Mouse (Mus musculus): ENCODE measurements around the gene Flrt2.

Flrt2 gene

GRCm38 (mm10) chr12:95691961-95692767, at the start of gene Flrt2:
Flrt2 (plus strand) TSS chr12:95692226.
- peak in 1 of 2 experiments; percentile 3 for DNase-seq

GRCm38 (mm10) chr12:95642226-95642625, 49.8 kb upstream of the Flrt2 start:
- DNase-seq = no peak

- peak in 1 of 2 experiments; percentile 1 for DNase-seq
Measured at GRCm38 (mm10) chr12:95647179-95647578, 44.8 kb upstream of the Flrt2 start.

- DNase-seq = no peak
Measured at GRCm38 (mm10) chr12:95652172-95653156, 39.6 kb upstream of the Flrt2 start.

- DNase-seq = no peak
Measured at GRCm38 (mm10) chr12:95656594-95656993, 35.4 kb upstream of the Flrt2 start.

- no peak for DNase-seq
Measured at GRCm38 (mm10) chr12:95667296-95667695, 24.7 kb upstream of the Flrt2 start.

- DNase-seq = no peak
Measured at GRCm38 (mm10) chr12:95675711-95676110, 16.3 kb upstream of the Flrt2 start.

GRCm38 (mm10) chr12:95690819-95691218, 1.2 kb upstream of the Flrt2 start:
- no peak for DNase-seq

- no peak for DNase-seq
Measured at GRCm38 (mm10) chr12:95692948-95693650, 1.1 kb downstream of the Flrt2 start.

- peak in 1 of 2 experiments; percentile 8 for DNase-seq
Measured at GRCm38 (mm10) chr12:95693651-95694471, 1.8 kb downstream of the Flrt2 start.

- DNase-seq = no peak
Measured at GRCm38 (mm10) chr12:95694507-95694906, 2.5 kb downstream of the Flrt2 start.

- DNase-seq = peak; percentile 39 to 45
Measured at GRCm38 (mm10) chr12:95694991-95695833, 3.2 kb downstream of the Flrt2 start.

GRCm38 (mm10) chr12:95695834-95696521, 4.0 kb downstream of the Flrt2 start:
- peak in 1 of 2 experiments; percentile 32 for DNase-seq

GRCm38 (mm10) chr12:95696522-95697025, 4.5 kb downstream of the Flrt2 start:
- DNase-seq = no peak

GRCm38 (mm10) chr12:95698556-95698955, 6.5 kb downstream of the Flrt2 start:
- DNase-seq = no peak

- DNase-seq = no peak
Measured at GRCm38 (mm10) chr12:95700746-95701145, 8.7 kb downstream of the Flrt2 start.

GRCm38 (mm10) chr12:95701580-95701979, 9.6 kb downstream of the Flrt2 start:
- DNase-seq = no peak

GRCm38 (mm10) chr12:95705006-95705405, 13.0 kb downstream of the Flrt2 start:
- DNase-seq = no peak

- DNase-seq = no peak
Measured at GRCm38 (mm10) chr12:95723265-95723664, 31.2 kb downstream of the Flrt2 start.

- DNase-seq = no peak
Measured at GRCm38 (mm10) chr12:95734075-95734474, 42.0 kb downstream of the Flrt2 start.

Measured in cerebellum, postnatal 36 days (tissue).